Mouse (Mus musculus): ENCODE data around the gene Naip2.

DNA sequence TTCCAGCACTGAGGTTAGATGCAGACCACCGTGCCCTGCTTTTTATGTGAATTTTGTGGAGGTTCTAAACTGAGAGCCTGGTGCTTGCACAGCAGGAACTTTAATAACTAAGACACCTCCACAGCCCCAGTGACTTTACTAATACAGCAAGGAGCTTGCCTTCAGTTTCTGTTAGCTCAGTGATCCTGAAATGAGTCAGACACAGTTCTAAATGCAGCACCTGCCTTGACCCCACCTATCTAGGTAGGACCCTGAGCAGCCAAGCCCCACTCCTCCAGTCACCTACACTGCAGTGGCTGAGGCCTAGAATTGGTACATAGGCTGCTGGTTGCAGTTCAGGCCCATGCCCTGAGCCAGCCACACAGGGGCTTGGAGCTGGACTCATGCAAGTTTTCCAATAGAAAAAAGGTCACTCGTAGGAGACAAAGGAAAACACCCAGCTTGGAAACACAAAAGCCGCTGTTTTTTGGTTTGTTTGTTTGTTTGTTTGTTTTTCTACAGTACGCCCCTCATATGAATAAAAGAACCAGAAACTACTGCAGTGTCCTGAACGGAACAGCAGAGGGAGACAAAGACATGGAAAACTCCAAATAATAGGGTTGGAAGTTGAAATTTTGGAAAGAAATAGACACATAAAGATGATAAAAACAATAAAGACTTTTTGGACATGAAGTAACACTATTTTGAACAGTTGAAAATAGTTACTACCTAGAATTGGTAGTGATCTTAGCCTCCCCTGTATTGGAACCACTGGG, 89.5 kb downstream of the Naip2 start:
- no peak for TF ChIP-seq CTCF (IDR thresholded peaks at IDR 0.05; ENCODE audit: low read depth, low read length)
- TF ChIP-seq POLR2A (IDR thresholded peaks at IDR 0.05; ENCODE audit: extremely low read depth, insufficient read depth, low read length) = no peak
